Mouse (Mus musculus): ENCODE measurements around the gene Eif2b5.

Gene Eif2b5

DNA sequence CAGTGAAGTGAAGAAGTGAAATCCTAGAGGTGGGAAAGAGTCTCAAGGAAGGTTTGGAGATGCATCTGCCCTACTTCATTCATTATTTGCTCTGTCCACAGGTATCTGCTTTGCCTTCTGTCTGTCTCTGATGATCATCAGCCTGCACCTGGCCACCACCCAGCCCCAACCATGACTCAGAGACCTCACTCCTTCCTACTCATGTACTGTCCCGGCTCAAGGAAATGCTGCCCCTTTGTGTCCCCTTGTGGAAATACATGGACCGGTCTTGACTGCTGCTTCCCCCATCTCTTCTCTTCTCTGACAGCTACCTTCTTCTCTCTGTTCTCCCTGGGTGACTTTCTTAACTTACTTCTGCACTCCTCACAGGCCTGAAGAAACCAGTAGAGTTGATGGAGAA lies 8.0 kb upstream of the Eif2b5 start:
- DNase-seq (ENCODE audit: low spot score): peak; percentile 14

DNA sequence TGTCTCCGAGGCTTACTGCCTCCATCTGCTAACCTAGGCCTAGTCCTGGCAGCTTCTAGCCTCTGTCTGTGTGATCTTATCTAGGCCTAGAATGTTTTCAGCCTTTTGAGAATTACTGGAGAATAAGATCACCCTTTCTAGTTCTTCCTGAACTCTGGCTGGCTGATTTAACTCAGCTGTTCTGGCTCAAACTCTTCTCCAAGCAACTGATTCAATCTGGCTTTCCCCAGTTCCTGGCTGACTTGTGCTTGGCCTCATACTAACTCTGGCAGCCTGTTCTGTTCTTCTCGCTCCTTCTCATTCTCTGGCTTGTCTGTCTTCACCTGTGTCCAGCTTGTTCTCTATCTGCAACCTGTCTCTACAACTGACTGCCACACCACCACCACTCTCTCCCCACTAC lies 7.3 kb upstream of the Eif2b5 start:
- DNase-seq (ENCODE audit: low spot score): no peak

DNA sequence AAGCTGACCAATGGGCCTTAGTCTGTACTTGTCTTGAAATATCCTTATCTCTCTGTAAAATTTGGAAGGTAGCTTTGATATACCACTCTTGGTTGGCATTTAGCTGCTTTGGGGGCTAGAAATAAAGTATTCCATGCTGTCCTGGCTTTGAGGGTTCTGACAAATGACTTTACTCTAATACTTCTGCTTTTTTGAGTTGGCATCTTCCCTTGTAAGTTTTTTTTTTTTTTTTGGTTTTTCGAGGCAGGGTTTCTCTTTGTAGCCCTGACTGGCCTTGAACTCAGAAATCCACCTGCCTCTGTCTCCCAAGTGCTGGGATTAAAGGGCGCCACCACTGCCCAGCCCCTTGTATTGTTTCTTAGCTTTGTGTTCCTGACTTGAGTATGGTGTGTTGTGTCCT lies 5.2 kb upstream of the Eif2b5 start:
- no peak for DNase-seq (ENCODE audit: low spot score)

DNA sequence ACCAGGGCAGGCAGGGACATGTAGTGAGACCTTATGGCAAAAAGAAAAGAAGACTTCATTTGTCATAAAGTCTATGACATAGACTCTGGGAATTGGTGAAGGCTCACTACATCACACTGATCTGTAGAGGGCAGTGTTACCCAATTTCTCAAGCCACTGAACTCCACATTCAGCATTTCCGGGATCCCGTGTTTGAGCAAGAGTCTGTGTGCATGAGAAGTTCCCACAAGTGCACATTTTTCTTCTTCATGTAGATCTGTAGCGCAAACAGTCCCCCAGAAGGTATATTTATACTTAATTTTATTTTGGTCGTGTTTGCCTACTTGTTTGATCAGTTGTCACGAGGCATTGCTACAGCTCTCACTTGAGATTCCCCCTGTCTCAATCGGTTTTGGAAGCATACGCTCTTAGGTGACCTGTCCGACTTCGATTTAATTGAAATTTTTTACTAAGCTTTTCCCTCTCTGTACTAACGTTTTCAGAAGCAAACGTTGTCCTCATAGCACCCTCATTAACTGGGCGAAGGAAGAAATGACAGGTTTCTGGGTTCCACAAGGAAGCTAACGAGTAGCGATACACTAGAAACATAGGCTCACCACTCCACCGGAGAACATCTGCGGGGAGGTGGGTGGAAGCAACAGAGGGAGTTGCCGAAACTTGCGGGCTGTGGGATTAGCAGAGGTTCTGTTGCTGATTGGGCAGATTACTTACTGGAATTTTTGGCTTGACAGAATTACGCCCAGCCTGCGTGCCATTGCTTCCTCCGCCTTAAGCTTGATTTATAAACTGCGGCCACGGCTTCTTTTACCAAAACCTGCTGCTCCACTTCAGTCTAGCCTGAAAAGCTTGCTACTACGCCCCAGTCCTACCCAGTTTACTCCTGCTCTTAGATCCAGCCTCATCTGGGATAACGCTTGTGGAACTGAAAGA lies 1.7 kb upstream of the Eif2b5 start:
- peak; percentile 81 for DNase-seq (ENCODE audit: low spot score)

DNA sequence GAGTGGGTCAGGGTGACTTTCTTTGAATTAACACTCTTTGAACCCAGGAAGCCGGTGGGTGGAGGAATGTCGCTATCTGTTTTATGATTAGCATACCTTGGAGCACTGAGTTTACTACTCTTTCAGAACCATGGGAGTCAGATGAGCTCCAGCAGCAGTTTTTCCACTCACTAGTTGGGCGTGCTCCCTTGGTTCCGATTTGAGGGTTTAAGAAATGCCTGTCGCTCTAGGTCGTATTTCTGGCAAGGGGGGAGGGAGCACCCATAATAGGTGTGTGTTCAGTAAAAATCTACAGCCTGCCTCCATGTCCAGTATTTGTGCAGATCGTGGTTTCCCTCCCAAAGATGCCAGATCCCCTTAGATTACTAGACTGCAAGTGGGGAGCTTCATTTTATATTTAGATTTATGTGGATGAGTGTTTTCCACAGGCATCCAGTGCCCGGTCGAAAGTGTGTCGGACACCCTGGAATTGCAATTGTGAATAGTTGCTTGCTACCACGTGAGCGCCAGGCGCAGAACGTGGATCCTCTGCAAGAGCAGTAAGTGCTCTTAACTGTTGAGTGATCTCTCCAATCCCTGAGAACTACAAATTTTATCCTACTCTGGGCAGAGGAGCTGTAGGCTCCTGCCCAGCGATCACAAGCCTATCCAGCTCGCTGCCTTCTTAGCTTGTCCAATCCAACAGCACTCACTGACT lies 489 bp upstream of the Eif2b5 start:
- DNase-seq (ENCODE audit: low spot score): no peak

DNA sequence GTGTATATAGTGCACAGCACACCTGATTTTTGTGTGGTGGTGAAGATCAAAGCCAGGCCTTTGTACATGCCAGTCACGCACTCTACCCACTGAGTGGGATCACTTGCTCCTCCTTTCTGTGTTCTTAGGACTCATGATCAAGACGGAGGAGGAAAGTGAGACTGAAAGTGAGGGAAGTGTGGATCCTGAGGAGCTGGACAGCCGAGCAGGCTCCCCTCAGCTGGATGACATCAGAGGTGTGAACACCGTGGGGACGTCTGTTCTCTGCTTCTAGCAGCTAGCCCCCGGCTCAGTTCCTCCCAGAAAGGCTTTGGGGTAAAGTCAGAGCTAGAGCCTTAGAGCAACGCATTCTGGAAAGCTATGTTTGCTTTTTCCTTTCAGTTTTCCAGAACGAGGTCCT lies 7.4 kb downstream of the Eif2b5 start:
- DNase-seq (ENCODE audit: low spot score): no peak

DNA sequence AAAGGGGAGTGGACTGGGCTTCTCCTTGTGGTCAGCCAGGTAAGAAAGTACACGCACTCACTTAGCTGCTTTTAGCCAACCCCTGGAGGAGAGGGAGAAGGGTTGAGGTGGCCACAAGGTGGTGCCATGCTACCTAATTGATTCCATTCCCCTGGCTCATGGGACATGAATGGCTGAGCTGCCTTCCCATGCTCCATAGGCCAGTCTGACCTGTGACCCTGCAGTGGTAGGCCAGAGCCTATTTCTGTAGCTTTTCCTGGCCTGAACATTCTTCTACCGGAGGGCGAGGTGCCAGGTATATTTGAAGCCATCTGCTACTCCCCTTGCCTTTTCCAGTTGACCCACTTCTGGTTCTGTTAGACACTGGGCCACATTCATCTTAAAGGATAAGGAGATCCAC lies 10.7 kb downstream of the Eif2b5 start:
- DNase-seq (ENCODE audit: low spot score): peak; percentile 22

DNA sequence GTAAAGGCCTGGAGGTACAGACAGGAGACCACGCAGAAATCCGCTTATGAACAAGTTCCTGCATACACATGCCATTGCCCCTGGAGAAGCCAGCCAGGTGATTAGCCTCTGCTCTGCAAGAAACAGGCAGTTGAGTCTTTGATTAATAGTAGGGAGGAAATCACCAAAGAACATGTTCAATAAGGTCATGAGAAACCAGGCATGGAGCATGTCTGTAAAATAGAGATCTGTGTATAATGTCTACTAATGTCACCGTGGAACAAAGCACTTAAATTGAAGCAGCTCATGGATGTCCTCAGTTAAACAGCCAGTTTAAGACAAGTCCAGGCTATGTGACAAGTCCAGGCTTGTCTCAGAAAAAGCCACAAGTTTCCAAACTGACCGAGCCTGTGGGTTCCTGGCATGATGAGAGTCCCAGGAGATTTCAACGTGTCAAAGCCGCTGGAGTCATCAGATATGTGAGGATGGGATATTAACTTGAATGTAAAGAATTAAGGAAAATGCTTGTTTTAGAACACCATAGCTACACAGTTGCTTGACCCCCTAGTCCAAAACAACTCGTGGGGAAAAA lies 12.7 kb downstream of the Eif2b5 start:
- DNase-seq (ENCODE audit: low spot score): no peak

DNA sequence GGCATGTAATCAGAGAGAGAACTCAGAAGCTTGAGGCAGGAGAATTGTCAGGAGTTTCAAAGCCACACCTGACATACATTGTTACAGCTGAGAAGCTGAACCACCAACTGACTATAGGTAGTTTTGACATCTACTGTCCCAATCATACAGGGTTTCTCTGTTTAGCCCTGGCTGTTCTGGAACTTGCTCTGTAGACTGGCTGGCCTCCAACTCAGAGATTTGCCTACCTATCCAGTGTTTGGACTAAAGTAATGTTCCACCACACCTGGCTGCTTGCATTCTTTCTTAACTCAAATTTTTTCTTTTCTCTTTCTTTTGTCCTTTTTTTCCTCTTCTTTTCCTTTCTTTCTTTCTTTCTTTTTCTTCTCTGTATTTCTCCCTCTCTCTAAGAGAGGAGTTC lies 17.4 kb downstream of the Eif2b5 start:
- no peak for DNase-seq (ENCODE audit: low spot score)

DNA sequence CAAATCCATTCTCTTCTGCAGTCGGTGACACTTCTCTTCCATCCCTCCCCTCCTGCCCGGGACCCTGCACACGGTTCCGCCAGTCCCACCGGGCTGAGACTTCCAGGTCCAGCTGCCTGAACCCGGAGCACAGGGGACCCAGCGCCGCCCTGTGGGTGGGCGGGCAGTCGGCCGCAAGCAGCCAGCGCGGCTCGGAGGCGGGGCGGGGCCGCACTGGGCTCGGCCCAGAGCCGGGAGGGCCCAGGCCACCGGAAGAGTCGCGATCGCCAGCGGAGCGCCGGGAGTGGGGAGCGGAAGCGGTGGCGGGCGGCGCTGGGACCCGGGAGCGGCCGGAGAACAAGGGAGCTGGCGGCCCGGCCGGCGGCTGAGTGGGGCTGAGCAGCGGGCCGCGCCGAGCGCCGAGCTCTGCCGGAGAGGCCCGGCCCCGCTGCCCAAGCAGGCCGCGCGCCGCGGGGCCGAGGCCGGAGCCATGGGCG lies 18.1 kb downstream of the Eif2b5 start, which contains the start of gene Dvl3:
Gene Dvl3, plus strand, starts transcription at position 257 of the 476 bp plus-strand sequence.
- DNase-seq (ENCODE audit: low spot score): peak; percentile 82

DNA sequence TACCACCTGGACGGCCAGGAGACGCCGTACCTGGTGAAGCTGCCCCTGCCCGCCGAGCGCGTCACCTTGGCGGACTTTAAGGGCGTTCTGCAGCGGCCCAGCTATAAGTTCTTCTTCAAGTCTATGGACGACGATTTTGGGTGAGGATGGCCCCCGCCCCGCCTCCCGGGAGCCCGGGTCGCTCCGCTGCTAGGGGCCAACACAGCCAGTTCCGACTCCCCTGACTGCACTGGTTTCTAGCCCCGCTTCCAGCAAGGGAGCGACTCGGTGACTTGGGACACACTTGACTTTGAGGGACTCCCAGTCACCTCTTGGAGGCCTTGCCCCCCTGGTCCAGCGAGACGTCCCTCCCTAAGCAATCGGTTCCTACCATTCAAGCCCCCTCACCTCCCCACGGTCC lies 18.6 kb downstream of the Eif2b5 start:
- DNase-seq (ENCODE audit: low spot score): peak; percentile 21

DNA sequence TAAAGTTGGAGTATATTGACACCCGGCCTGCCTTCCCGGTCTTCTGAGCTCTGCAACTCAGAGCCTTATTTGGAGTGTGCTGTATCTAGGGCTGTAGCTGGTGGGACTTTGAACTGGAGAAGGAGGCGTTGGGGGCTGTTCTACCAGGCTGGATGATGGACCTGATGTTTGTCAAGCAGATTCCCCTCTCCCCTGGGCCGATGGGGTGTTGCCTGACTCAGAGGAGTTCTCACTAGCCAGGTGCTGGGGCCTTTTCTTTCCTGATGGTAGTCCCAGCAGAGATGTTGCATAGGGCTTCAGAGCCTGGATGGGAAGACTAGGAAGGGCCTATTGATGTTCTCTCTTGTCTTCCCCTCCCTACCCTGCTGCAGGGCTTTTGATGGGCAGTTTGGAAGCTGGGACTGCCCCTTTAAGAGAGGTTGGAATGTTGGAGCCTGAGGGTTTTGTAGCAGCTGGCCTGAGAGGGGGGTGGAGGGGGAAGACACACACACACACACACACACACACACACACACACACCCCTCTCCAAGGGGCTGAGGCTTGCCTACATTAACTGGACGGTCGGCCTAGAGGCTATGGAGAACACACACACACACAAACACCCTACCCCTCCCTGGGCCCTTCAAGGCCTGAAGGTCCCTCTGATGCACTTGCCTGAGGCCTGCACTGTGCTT lies 19.2 kb downstream of the Eif2b5 start:
- peak; percentile 20 for DNase-seq (ENCODE audit: low spot score)

DNA sequence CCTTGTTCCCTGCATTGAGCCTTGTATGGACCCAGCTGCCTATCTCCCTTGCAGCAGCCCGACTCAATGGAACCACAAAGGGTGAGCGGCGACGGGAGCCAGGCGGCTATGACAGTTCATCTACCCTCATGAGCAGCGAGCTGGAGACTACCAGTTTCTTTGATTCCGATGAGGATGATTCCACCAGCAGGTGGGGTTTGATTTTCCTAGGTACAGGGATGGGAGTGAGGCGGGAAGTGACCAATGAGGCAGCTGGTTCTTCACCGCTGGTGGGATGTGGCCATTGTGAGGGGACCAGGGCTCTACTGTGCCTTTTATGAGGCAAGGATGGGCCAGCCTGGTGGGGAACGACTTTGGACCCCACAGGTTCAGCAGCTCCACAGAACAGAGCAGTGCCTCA lies 25.3 kb downstream of the Eif2b5 start:
- no peak for DNase-seq (ENCODE audit: low spot score)

DNA sequence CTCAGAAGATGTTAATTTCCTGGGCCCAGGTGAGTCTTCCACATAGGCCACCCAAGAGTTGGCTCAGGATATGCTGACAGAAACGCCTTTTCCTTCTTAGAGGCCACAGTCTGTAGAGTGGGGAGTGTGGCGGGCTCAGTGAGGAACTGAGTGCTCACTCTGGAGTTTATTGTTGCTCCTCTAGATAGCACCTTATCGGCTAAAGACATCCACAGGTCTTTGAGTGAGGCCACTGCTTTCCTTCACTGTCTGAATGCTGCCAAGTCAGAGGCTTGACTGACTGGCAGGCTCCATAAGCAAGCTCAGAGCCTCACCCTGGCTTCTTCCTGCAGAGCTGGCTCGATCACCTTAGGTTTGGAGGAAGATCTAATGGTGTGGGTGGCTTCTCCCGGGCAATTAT lies 30.2 kb downstream of the Eif2b5 start:
- DNase-seq (ENCODE audit: low spot score): no peak

DNA sequence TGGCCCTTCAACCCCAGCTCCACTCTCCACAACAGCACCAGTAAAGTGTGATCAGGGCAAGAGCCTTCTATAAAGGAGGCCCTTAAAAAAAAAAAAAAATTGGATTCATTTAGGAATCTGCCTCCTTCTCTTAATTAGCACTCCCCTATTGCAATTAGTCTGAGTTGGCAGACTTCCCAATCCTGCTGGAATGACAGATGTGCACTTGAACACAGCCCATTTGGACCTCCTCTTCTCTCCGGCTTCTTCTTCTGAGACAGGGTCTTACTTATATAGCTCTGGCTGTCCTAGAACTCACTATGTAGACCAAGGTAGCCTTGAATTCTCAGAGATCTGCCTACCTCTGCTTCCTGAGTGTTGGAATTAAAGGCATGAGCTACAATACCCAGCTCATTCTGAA lies 30.8 kb downstream of the Eif2b5 start:
- no peak for DNase-seq (ENCODE audit: low spot score)

DNA sequence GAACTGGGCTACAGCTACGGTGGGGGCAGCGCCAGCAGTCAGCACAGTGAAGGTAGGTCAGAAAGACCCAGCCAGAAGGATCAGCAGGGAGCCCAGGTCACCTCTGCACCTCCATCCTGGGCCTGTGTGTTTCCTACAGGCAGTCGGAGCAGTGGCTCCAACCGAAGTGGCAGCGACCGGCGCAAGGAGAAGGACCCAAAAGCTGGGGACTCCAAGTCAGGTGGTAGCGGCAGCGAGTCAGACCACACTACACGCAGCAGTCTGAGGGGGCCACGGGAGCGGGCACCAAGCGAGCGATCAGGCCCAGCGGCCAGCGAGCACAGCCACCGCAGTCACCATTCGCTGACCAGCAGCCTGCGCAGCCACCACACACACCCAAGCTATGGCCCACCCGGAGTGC lies 32.3 kb downstream of the Eif2b5 start:
- DNase-seq (ENCODE audit: low spot score): no peak

DNA sequence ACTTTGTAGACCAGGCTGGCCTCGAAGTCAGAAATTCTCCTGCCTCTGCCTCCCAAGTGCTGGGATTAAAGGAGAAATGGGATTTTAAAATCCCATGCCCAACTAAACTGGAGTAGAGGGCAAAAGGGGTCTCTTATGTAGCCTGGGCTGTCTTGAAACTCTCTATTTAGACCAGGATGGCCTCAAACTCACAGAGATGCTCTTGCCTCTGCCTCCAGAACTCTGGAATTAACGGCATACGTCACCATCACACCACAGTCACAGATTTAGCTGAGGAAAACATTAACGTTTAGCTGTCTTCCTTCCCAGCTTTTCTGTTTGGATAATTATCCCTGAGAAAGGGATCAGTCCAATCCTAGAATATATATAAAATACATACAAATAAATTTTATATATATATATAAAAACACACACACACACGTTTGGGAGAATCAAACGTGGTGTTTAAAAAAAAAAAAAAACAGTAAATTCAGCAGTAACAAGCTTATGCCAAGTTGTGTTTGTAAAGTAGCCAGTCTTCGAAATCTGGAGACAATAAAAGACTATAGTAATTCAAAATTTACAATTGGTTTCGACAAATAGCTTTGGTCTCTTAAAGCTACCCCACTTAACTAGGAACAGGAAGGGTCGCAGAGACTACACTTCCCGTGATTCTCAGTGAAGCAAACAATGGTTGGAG lies 36.1 kb downstream of the Eif2b5 start:
- no peak for DNase-seq (ENCODE audit: low spot score)

DNA sequence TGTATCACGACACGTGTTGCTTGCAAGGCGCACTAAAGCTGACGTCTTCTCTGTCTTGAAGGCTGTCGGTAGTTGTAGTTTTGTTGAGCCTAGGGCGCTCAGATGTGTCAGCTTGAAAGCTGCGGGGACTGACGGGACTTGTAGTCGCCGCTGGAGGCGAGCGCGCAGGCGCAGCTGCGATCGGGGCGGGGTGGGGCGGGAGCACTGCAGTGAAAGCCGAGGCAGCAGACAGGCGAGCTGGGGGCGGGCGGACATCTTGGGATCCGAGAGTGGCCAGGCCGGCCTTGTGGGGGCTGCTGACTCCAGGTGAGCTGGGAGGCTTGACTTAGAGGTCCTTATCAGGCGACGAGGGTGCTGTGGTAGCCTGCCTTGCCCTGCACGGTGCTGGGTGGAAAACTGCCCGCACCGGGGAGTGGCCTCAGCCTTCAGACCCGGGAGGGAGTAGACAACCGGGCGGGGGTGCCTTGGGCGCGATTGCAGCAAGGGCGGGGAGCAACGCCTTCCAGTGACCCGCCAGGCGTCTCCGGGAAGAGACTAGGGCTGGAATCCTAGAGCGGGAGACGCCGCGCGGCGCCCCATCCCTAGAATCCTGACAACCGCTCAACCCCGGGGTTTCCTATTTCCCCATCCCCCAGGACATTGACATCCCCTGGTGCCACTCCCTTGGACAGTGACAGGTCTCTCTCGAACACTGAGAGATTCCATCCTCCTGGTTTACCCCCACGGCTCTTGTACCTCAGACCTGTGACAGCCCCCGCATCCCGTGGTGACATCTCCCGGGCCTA lies 36.9 kb downstream of the Eif2b5 start, which contains the start of gene Ap2m1:
Gene Ap2m1, plus strand, starts transcription at position 183 of the 785 bp plus-strand sequence.
- DNase-seq (ENCODE audit: low spot score): peak; percentile 97

DNA sequence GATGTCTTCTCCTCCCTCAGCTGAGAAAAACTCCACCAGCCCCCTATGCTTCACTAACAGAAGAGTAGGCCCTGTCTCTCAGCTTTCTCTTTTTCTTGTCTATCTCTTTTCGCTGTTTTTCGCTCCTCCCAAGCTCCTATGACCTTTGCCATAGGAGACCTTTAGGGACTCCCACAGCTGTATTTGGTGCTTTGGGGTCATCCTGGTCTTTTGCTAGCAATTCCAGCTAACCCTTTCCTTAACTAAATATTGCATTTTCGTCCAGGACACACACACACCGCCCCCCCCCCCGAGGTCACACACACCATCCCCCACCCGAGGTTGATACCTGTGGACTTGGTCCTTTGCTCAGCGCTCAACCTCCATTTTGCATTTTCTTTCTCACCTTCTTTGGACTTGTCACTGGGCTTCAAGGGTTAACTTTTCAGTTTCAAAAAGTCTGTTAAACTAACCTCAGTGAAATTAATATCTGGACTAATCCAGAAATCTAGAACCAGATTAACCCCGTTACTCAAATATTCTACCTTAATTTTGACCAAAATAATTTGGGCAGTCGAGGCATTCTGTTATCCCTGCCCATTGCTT lies 37.6 kb downstream of the Eif2b5 start:
- DNase-seq (ENCODE audit: low spot score): no peak

DNA sequence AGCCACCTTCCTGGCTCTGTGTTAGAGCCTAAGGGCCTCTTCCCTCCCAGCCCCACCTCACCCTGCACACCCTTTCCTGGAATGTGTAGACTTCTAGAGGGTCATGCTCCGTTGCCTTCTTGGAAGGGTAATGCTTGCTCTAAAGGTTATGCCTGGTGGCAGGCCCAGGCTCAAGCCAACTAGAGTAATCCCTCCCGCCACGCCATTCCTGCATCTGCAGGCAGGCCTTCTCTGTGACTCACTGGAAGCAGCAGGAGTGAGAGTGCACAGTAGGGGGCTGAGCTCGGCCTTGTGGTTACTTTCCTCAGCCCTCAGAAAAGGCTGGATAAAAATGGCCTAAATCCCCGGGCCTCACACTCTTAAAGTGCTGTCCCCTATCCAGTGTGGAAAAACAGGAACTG lies 38.5 kb downstream of the Eif2b5 start:
- peak; percentile 70 for DNase-seq (ENCODE audit: low spot score)
